Mouse (Mus musculus): Measurements from ENCODE around the gene Spag7.

- TF ChIP-seq POLR2A (IDR thresholded peaks at IDR 0.05; ENCODE audit: insufficient read depth, low read length) (no peak), CTCF (IDR thresholded peaks at IDR 0.05; ENCODE audit: low read depth, low read length) (no peak)
Measured at GRCm38 (mm10) chr11:70643051-70643450, 26.2 kb downstream of the Spag7 start.
